Mouse (Mus musculus) olfactory bulb, adult 2 months (tissue): ENCODE measurements around the gene Tspear. TPM values are rescaled to one million over a fixed set of nuclear protein-coding genes. Genes with fewer than 3 reads are reported as not detected.
"Not testable (repeated sequence)": the region's sequence is repeated elsewhere in the genome, so short reads cannot be mapped to it uniquely, and the experiment has no call there.

Experiments
- H3K27ac ChIP-seq: fragments of 200-500 bp; 2 replicates; pipeline ENCODE4 v1.5.1; 2012; ENCODE audit warnings: low read depth, low read length; ENCODE audit not compliant: insufficient read depth
- H3K4me1 ChIP-seq: fragments of 200-500 bp; 2 replicates; pipeline ENCODE4 v1.6.1; 2012; ENCODE audit warnings: low read length; ENCODE audit not compliant: control insufficient read depth, insufficient read depth
- H3K4me3 ChIP-seq: fragments of 200-500 bp; 2 replicates; pipeline ENCODE4 v1.5.1; 2012; ENCODE audit warnings: mild to moderate bottlenecking, low read depth, low read length, moderate library complexity; ENCODE audit not compliant: insufficient read depth
- CTCF ChIP-seq: fragments of 200-500 bp; IDR thresholded peaks from 2 replicates; pipeline ENCODE4 v1.5.1; 2012; ENCODE audit warnings: low read depth, mild to moderate bottlenecking, low read length, moderate library complexity; ENCODE audit not compliant: insufficient read depth
- POLR2A ChIP-seq: fragments of 200-500 bp; IDR thresholded peaks from 2 replicates; pipeline ENCODE4 v1.6.1; 2012; ENCODE audit warnings: mild to moderate bottlenecking, low read depth, low read length, moderate library complexity; ENCODE audit not compliant: insufficient read depth
- WGBS: fragments of 180-500 bp; shearing (Covaris S2); methylation state at CpG from one replicate; pipeline ENCODE4 v1.1.7; 2018; 5-methylcytosine and 5-hydroxymethylcytosine counted together
- polyA plus RNA-seq: library from polyadenylated mRNA; stranded (reverse); fragments of >200 nt; gene quantifications from 2 replicates; pipeline ENCODE4 v1.2.4, GENCODE M21; 2012; ENCODE audit warnings: low replicate concordance; ENCODE audit not compliant: missing spikeins, insufficient read depth, insufficient read length

The Tspear gene
- polyA plus RNA-seq, 1 experiment: not detected

DNA sequence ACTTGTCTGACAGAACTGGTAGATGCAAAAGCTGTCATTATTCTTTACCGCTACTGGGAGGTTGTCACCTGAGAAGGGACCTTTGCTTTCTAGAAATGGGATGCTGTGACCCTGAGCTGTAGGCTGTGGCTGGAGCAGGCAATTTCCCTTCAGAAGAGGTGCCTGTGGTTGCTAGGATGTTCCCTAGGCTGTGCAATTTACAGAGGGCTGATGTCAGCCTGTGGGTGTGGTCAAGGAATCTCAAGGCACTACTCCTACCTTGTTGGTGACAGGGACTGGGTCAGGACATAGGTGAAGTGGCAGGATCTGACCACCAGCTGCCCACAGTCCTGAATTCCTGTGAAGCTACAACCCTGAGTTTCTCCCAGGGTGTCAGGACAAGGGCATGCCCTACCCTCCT lies 83.4 kb downstream of the Tspear start:
- H3K4me3 ChIP-seq: no peak overlapping the region
- no peak overlapping the region for H3K27ac ChIP-seq
- TF ChIP-seq POLR2A (no peak), CTCF (no peak)
- 0 out of 2 replicates have a peak, but pooled peaks cover 3% of the 10 kb centered on the region for H3K4me1 ChIP-seq
- 86% methylated on average over 1 of the region's 1 CpGs for WGBS

GRCm38 (mm10) chr10:77771225-77771624 lies 84.9 kb downstream of the Tspear start, which contains the start of gene Gm3238:
Gm3238 (minus strand) TSS chr10:77771325.
- not testable (repeated sequence) for H3K4me3 ChIP-seq, H3K27ac ChIP-seq, H3K4me1 ChIP-seq
- WGBS: 75% methylated on average over 1 of the region's 1 CpGs

DNA sequence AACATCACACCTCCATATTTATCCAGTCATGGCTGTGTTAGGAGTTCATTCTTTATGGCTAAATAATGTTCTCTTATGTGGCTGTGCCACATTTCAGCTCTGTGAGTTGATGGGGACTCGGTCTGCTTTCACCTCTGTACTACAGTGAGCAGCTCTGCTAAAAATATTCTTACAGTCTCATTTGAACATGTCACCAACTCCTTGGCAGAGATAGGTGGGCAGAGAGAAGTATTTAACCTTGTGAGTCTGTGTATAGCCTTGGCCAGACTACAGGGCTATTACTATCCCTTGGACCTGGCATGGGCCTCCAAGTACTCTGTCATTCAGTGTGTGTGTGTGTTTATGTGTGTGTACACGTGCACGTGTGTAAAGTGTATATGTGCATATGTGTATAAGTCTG lies 85.8 kb downstream of the Tspear start:
- WGBS: 93% methylated on average over 1 of the region's 3 CpGs
- not testable (repeated sequence) for H3K4me3 ChIP-seq, H3K27ac ChIP-seq, H3K4me1 ChIP-seq

GRCm38 (mm10) chr10:77776844-77777243 lies 90.5 kb downstream of the Tspear start, which contains the start of gene Gm7138:
Gm7138 (minus strand) TSS chr10:77776944.
- WGBS: 70% methylated on average over 1 of the region's 1 CpGs
- not testable (repeated sequence) for H3K4me3 ChIP-seq, H3K4me1 ChIP-seq, H3K27ac ChIP-seq

DNA sequence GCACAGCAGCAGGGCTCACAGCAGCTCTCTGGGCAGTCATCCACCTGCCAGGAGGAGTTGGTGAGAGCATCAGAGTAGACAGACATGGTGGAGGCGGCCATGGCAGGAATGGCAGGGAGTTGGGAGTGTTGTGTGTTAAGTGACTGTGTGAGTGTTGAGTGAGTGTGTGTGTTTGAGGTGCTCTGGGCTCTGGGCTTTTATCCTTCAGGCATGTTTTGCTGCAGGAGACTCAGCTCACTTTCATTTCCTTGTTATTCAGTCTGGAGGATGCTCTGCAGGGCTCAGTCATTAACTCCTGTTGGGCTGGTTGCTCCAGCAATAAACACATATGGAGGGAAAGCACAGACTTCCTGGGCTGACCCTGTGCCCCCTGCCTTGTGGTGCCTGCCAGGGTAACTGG lies 96.1 kb downstream of the Tspear start, which contains the start of gene Gm3250:
Gm3250 (minus strand) TSS at position 101 of the 400 bp plus-strand sequence.
- H3K4me3 ChIP-seq, H3K4me1 ChIP-seq, H3K27ac ChIP-seq: not testable (repeated sequence)
- 75% methylated on average over 1 of the region's 1 CpGs for WGBS

DNA sequence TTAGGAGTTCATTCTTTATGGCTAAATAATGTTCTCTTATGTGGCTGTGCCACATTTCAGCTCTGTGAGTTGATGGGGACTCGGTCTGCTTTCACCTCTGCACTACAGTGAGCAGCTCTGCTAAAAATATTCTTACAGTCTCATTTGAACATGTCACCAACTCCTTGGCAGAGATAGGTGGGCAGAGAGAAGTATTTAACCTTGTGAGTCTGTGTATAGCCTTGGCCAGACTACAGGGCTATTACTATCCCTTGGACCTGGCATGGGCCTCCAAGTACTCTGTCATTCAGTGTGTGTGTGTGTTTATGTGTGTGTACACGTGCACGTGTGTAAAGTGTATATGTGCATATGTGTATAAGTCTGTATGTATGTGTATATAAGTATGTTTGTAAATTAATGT lies 97.0 kb downstream of the Tspear start:
- 93% methylated on average over 3 of the region's 3 CpGs for WGBS
- H3K4me1 ChIP-seq, H3K4me3 ChIP-seq, H3K27ac ChIP-seq: not testable (repeated sequence)

GRCm38 (mm10) chr10:77787876-77788275 lies 101.5 kb downstream of the Tspear start, which contains the start of gene Gm7137:
Gm7137 (minus strand) TSS chr10:77788200.
- not testable (repeated sequence) for H3K4me3 ChIP-seq
- 56% methylated on average over 1 of the region's 1 CpGs for WGBS

GRCm38 (mm10) chr10:77788621-77789020 lies 102.3 kb downstream of the Tspear start:
- WGBS: 85% methylated on average over 2 of the region's 2 CpGs
- no peaks in the 10 kb centered on the region for H3K4me1 ChIP-seq
- H3K27ac ChIP-seq: no peak overlapping the region
- no peak for TF ChIP-seq CTCF
- TF ChIP-seq POLR2A: no peak
- H3K4me3 ChIP-seq: no peak overlapping the region

More at GRCm38 (mm10) chr10:77787876-77788275, 101.5 kb downstream of the Tspear start, which contains the start of gene Gm7137:
- H3K27ac ChIP-seq, H3K4me1 ChIP-seq: not testable (repeated sequence)

GRCm38 (mm10) chr10:77794976-77795375 lies 108.6 kb downstream of the Tspear start, which contains the start of gene Gm9639:
Gm9639 (minus strand) TSS chr10:77795076.
- 73% methylated on average over 2 of the region's 2 CpGs for WGBS
- TF ChIP-seq CTCF (no peak), POLR2A (no peak)
- Histone ChIP-seq H3K4me1 (peaks cover 3% of the 10 kb centered on the region; the same call in 1 of the 2 replicates), H3K4me3 (no peak within 1 kb of the TSS), H3K27ac (no peak within 1 kb of the TSS)

DNA sequence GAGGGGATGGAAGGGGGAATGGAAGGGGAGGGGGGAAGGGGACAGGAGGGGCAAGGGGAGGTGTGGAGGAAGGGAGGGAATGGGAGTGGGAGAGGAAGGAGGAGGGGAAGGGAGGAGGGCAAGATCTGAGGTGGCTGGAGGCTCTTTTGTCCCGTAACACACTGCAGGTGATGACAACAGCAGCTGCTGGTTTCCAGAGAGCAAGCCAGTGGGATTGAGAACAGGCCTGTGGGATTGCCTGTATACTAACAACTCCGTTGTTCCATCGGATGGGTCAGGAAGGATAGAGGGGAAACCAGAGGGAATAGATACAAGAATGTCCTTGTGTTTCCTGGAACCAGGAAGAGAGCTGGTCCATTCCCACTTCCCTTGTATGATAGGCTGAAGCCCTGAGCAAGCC lies 111.3 kb downstream of the Tspear start:
- Histone ChIP-seq H3K27ac (no peak overlapping the region), H3K4me1 (peaks cover 3% of the 10 kb centered on the region; the same call in 1 of the 2 replicates), H3K4me3 (no peak overlapping the region)
- 53% methylated on average over 3 of the region's 3 CpGs for WGBS
- TF ChIP-seq CTCF (no peak), POLR2A (no peak)

DNA sequence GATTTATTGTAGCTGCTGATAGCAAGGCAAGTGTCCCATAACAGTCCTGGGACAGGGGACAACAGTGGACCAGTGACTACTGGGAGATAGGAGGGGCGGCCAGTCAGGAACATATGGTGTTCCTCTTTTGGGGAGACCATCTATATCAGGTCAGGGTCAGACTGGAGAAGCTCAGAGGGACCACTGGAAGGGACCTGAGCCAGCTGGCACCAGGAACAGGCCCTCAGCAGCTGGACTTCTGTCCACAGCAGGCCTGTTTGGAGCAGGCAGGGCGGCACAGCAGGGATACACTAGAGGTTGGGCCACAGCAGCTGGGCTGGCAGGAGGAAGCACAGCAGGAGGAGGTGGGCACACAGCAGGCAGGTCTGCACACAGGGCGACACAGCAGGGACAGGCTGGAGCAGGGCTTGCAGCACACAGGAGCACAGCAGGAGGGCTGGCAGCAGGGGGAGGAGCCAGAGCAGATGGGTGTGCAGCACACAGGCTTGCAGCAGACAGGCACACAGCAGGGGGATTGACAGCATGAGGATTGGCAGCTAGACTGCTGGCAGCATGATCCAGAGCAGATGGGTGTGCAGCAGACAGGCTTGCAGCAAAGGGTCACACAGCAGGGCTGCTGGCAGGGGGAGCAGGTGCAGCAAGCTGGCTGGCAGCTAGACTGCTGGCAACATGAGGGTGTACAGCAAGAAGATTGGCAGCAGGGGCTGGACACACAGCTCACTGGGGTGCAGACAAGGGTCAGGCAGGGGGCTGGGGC lies 112.0 kb downstream of the Tspear start:
- not testable (repeated sequence) for H3K4me3 ChIP-seq, H3K27ac ChIP-seq, H3K4me1 ChIP-seq
- WGBS: 68% methylated on average over 3 of the region's 3 CpGs
